Mouse (Mus musculus): ENCODE results near the gene Clock.

GRCm38 (mm10) chr5:76177664-76178063 is 126.9 kb downstream of the Clock start:
- TF ChIP-seq POLR2A (IDR thresholded peaks at IDR 0.05; ENCODE audit: borderline replicate concordance, low read depth, low read length) (no peak), CTCF (IDR thresholded peaks at IDR 0.05; ENCODE audit: low read depth, low read length) (no peak)

Measured in bone marrow macrophage, adult 2 months (primary cell).